Mouse (Mus musculus): Measurements from ENCODE around the gene 4932438H23Rik. TPM values are rescaled to one million over a fixed set of nuclear protein-coding genes. Genes with fewer than 3 reads are reported as not detected.

The 4932438H23Rik gene
- polyA plus RNA-seq, 1 experiment from 2014 or later: 0.72 TPM

GRCm38 (mm10) chr16:91068969-91069368 is 26.0 kb downstream of the 4932438H23Rik start:
- H3K9ac ChIP-seq: 0 out of 2 replicates have a peak overlapping the region, but pooled peaks have one; percentile 18
- peak overlapping the region; percentile 39 for H3K4me2 ChIP-seq
- 0 out of 2 replicates have a peak, but pooled peaks have one; percentile 24 for ATAC-seq (replicated peaks)
- no peak overlapping the region for H3K4me3 ChIP-seq
- peak overlapping the region; percentile 26; the same call in 1 of the 2 replicates for H3K27ac ChIP-seq
- peaks cover 7% of the 10 kb centered on the region for H3K4me1 ChIP-seq
- WGBS: 14% methylated on average over 12 of the region's 12 CpGs
- H3K27me3 ChIP-seq (replicated peaks): peaks cover 12% of the 10 kb centered on the region; the same call in 1 of the 2 replicates
- H3K9me3 ChIP-seq: no peaks in the 10 kb centered on the region
- no peaks in the 10 kb centered on the region for H3K36me3 ChIP-seq (replicated peaks)

DNA sequence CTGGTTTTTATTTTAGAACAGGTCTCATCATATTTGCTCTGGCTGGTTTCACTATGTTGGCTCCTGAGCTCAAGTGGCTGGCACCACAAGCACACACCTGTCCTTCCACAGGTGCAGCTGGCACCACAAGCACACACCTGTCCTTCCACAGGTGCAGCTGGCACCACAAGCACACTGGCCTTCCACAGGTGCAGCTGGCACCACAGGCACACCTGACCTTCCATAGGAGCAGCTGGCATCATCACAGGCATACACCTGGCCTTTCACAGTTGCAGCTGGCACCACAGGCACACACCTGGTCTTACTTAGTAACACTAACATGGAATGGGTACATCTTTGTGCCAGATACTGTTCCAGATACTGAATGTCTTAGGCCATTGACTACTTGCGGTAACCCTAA is 27.8 kb downstream of the 4932438H23Rik start:
- Histone ChIP-seq H3K9me3 (no peaks in the 10 kb centered on the region), H3K27me3 (replicated peaks) (peaks cover 8% of the 10 kb centered on the region; the same call in 1 of the 2 replicates), H3K4me1 (peaks cover 7% of the 10 kb centered on the region), H3K4me2 (no peak overlapping the region), H3K27ac (no peak overlapping the region), H3K36me3 (replicated peaks) (no peaks in the 10 kb centered on the region), H3K9ac (no peak overlapping the region), H3K4me3 (no peak overlapping the region)
- WGBS: 98% methylated on average over 1 of the region's 1 CpGs
- no peak for ATAC-seq (replicated peaks)

GRCm38 (mm10) chr16:91064583-91065365 is 30.1 kb downstream of the 4932438H23Rik start:
- ATAC-seq (replicated peaks): no peak
- Histone ChIP-seq H3K4me2 (no peak overlapping the region), H3K36me3 (replicated peaks) (no peaks in the 10 kb centered on the region), H3K27ac (no peak overlapping the region), H3K27me3 (replicated peaks) (0 out of 2 replicates have a peak, but pooled peaks cover 4% of the 10 kb centered on the region), H3K4me1 (peaks cover 7% of the 10 kb centered on the region), H3K9me3 (no peaks in the 10 kb centered on the region), H3K4me3 (no peak overlapping the region), H3K9ac (no peak overlapping the region)
- WGBS: 89% methylated on average over 12 of the region's 12 CpGs

- Histone ChIP-seq H3K9me3 (no peaks in the 10 kb centered on the region), H3K4me2 (no peak overlapping the region), H3K27me3 (replicated peaks) (0 out of 2 replicates have a peak, but pooled peaks cover 4% of the 10 kb centered on the region), H3K4me3 (no peak overlapping the region), H3K36me3 (replicated peaks) (no peaks in the 10 kb centered on the region), H3K4me1 (peaks cover 2% of the 10 kb centered on the region), H3K27ac (no peak overlapping the region), H3K9ac (no peak overlapping the region)
- WGBS: 93% methylated on average over 10 of the region's 10 CpGs
- no peak for ATAC-seq (replicated peaks)
Observed at GRCm38 (mm10) chr16:91063786-91064185, 31.1 kb downstream of the 4932438H23Rik start.

DNA sequence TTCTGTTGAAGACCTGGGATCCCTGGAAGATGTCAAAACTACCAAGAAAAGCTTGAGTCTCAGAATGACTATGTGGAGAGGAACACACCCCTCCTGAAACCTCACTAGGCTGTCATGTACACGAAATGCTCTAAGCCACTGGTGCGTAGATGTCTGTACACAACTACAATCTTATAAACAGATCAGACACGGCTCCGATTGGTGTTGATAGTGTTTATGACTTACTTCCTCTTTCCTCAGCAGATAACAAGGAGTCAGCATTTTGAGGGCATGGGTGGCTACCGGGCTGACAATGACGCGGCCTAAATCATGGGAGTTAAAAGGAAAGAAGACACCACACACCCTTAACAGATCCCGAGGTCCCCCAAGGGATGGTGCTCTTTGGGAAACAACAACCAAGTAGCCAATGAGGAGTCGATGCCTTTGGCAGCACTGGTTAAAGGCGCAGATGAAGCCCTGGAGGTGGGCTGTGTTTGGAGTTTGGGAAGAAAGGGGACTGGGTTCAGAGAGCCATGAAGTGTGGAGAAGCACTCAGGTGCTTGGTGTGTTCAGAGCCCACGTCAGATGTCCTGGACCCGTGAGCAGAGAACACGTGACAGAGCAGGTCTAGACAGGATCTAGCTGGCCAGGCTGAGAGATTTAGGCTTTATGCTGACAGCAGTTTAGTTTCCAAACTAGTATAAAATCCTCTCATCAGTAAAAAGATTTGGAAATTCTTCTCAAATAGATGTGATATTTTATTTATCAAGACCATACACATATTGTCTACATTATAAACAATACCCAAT is 33.2 kb downstream of the 4932438H23Rik start:
- Histone ChIP-seq H3K4me1 (no peaks in the 10 kb centered on the region), H3K27me3 (replicated peaks) (no peaks in the 10 kb centered on the region), H3K4me2 (no peak overlapping the region), H3K27ac (no peak overlapping the region), H3K36me3 (replicated peaks) (no peaks in the 10 kb centered on the region), H3K9me3 (no peaks in the 10 kb centered on the region), H3K9ac (no peak overlapping the region), H3K4me3 (no peak overlapping the region)
- WGBS: 87% methylated on average over 13 of the region's 13 CpGs
- ATAC-seq (replicated peaks): no peak

DNA sequence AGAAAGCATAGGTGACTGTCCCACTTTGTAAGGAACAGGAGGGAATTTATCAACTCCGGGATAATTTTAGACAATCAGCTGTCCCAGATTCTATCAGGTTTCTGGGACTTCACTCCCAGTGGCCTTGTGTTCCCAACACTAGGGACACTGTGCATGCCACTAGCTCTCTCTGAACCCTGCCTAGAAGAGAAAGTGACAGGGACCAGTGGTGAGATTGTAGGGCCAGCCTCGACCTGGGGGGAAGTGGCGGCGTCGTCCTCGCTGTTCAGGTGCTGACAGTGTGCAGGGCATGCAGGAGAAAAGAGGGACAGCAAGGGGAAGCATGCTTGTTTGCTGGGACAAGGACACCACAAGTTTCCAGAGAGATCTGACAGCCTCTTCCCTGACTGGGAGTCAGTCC is 37.2 kb downstream of the 4932438H23Rik start:
- no peak overlapping the region for H3K4me2 ChIP-seq
- no peak for ATAC-seq (replicated peaks)
- H3K9me3 ChIP-seq: no peaks in the 10 kb centered on the region
- H3K36me3 ChIP-seq (replicated peaks): no peaks in the 10 kb centered on the region
- no peaks in the 10 kb centered on the region for H3K4me1 ChIP-seq
- H3K4me3 ChIP-seq: no peak overlapping the region
- H3K27me3 ChIP-seq (replicated peaks): no peaks in the 10 kb centered on the region
- H3K9ac ChIP-seq: no peak overlapping the region
- H3K27ac ChIP-seq: no peak overlapping the region
- WGBS: 87% methylated on average over 6 of the region's 6 CpGs

DNA sequence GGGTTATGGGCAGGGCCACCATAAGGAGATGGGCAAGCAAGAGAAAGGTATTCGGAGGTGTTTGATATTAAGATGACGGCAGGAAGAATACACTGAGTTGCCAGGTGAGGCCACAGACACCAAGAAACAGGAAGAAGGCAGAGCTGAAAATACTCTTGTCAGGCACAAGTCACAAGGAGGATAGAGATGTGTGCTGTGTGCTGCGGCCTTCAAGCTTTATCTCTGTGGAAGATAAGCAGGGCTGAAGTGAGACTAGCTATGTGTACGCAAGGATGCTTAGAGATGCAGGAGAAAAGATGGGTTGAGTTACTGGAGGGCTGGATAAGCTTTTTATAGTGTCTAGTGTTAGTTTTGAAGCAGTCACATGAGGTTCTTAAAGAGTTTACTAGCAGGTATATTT is 37.7 kb downstream of the 4932438H23Rik start:
- Histone ChIP-seq H3K4me3 (no peak overlapping the region), H3K4me2 (no peak overlapping the region), H3K9ac (no peak overlapping the region), H3K36me3 (replicated peaks) (no peaks in the 10 kb centered on the region), H3K4me1 (no peaks in the 10 kb centered on the region), H3K9me3 (no peaks in the 10 kb centered on the region), H3K27ac (no peak overlapping the region), H3K27me3 (replicated peaks) (no peaks in the 10 kb centered on the region)
- no peak for ATAC-seq (replicated peaks)
- 91% methylated on average over 4 of the region's 4 CpGs for WGBS

DNA sequence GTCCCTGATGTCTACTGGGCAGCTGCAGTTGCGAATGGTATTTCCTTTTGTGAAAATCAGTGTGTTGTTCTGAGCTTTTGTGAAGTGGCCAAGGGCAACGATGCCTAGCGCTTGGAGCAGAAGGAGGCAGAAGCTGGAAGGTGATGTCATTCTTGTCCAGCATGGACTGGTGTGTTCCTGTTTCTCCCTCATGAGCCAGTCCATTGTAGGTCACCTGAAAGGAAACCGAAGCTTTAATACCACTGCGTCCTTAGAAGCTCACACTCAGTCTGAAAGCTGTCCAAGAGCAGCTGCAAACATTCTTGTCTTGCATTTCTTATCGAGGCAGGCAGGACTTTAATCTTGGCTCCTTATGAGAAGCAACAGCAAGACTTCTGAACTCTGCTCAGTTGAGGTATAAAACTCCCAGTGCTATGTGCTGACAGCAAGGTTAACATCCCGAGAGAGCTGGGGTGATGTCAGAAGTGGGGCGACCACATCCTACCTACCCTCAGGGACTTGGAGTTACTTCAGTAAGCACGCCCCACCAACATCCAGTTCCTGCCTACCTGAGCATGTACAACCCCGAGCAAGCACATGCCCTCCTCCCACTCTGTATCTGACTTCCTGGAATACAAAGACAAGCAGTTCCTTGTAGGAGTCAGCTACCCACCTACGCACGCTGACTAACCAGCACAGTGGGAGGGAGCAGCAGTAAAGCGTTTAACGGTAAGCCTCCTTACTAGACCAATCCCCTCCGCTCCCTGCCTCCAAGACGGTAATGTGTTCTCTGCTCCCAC is 38.7 kb downstream of the 4932438H23Rik start:
- no peak for ATAC-seq (replicated peaks)
- no peak overlapping the region for H3K4me2 ChIP-seq

GRCm38 (mm10) chr16:91055150-91055549 is 39.8 kb downstream of the 4932438H23Rik start:
- 83% methylated on average over 5 of the region's 5 CpGs for WGBS

More for the DNA sequence above, 38.7 kb downstream of the 4932438H23Rik start:
- Histone ChIP-seq H3K27ac (no peak overlapping the region), H3K36me3 (replicated peaks) (no peaks in the 10 kb centered on the region), H3K4me1 (no peaks in the 10 kb centered on the region), H3K9me3 (no peaks in the 10 kb centered on the region), H3K27me3 (replicated peaks) (no peaks in the 10 kb centered on the region), H3K9ac (no peak overlapping the region), H3K4me3 (no peak overlapping the region)
- 62% methylated on average over 16 of the region's 16 CpGs for WGBS

DNA sequence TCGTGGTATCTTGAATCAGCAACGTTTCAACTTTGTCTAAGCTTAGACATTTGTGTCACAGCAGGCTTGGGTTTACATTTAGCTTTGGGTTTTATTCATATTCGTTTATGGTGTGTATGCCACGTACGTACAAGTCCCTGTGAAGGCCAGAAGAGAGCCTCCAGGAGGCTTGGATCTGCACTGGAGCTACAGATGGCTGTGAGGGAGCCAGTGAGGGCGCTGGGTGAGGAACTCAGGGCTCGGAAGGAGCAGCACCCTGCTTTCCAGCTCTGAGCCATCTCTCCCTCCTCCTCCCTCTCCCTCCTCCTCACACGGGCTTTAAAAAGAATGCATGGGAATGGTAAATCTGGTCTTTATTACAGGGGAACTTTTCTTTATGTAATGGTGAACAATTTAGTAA is 41.3 kb downstream of the 4932438H23Rik start:
- H3K4me3 ChIP-seq: no peak overlapping the region
- H3K4me1 ChIP-seq: no peaks in the 10 kb centered on the region
- no peak for ATAC-seq (replicated peaks)
- 56% methylated on average over 8 of the region's 8 CpGs for WGBS
- no peak overlapping the region for H3K4me2 ChIP-seq
- no peak overlapping the region for H3K9ac ChIP-seq
- H3K27ac ChIP-seq: no peak overlapping the region
- H3K36me3 ChIP-seq (replicated peaks): no peaks in the 10 kb centered on the region
- no peaks in the 10 kb centered on the region; the same call in 1 of the 2 replicates for H3K27me3 ChIP-seq (replicated peaks)
- no peaks in the 10 kb centered on the region for H3K9me3 ChIP-seq

More at GRCm38 (mm10) chr16:91055150-91055549, 39.8 kb downstream of the 4932438H23Rik start:
- Histone ChIP-seq H3K9ac (no peak overlapping the region), H3K27me3 (replicated peaks) (no peaks in the 10 kb centered on the region), H3K4me2 (no peak overlapping the region), H3K36me3 (replicated peaks) (no peaks in the 10 kb centered on the region), H3K9me3 (no peaks in the 10 kb centered on the region), H3K27ac (no peak overlapping the region), H3K4me3 (no peak overlapping the region), H3K4me1 (no peaks in the 10 kb centered on the region)
- no peak for ATAC-seq (replicated peaks)

DNA sequence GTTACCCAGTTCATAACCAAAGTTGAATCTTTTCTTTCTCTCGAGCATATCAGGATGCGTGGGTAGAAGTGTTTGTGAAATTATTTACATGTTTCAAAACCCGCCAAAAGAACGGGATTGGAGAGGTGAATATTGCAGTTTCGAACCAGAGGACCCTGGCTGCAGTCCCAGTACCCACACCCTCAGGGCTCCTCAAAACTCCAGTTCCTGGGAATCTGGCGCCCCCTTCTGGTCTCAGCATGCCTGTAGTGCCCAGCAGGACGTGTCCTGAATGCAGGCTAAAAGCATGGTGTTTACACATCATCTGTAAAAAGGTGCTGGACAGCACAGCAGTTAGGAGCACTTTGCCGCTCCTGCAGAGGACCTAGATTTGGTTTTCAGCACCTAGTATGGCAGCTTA is 49.4 kb downstream of the 4932438H23Rik start:
- Histone ChIP-seq H3K4me1 (peaks cover 25% of the 10 kb centered on the region), H3K9ac (no peak overlapping the region), H3K4me2 (no peak overlapping the region), H3K36me3 (replicated peaks) (no peaks in the 10 kb centered on the region), H3K9me3 (no peaks in the 10 kb centered on the region), H3K4me3 (peak overlapping the region; percentile 88; the same call in 1 of the 2 replicates), H3K27me3 (replicated peaks) (no peaks in the 10 kb centered on the region; the same call in 1 of the 2 replicates), H3K27ac (no peak overlapping the region)
- WGBS: 57% methylated on average over 8 of the region's 8 CpGs
- no peak for ATAC-seq (replicated peaks)
